Mouse (Mus musculus): ENCODE results near the gene Hexb.
A peak's percentile ranks its signal among the peaks of the same experiment; 100 is the strongest.

Hexb gene

GRCm38 (mm10) chr13:97197932-97198562 lies at the start of gene Hexb:
Gene Hexb (minus strand): TSS chr13:97198357.
- peak; percentile 70 to 79 for DNase-seq (ENCODE audit: low spot score in 2 of 2)

DNA sequence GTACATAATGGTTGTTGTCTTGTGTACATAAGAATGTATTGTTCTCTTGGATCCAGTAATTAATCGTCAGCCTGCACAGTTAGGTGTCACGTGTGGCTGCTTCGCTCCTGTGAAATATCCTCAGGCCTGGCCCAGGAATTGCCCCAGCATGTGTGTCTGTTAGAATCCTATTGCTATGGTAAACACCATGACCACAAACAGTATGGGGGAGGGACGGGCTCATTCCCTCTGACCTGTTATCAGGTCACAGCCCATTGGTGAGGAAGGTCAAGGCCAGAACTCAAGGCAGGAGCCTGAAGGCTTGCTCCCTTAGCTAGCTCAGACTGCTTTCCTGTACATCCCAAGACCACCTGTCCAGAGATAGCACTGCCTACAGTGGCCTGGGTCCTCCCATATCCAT lies 49.6 kb upstream of the Hexb start:
- no peak for DNase-seq (ENCODE audit: low spot score in 2 of 2)

DNA sequence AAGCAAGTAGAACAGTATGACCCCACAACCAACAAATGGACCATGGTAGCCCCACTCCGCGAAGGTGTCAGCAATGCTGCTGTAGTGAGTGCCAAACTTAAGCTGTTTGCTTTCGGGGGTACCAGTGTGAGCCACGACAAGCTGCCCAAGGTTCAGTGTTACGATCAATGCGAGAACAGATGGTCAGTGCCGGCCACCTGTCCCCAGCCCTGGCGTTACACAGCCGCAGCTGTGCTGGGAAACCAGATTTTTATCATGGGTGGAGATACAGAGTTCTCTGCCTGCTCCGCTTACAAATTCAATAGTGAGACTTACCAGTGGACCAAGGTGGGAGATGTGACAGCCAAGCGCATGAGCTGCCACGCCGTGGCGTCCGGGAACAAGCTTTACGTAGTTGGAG lies 48.1 kb upstream of the Hexb start:
- no peak for DNase-seq (ENCODE audit: low spot score in 2 of 2)

DNA sequence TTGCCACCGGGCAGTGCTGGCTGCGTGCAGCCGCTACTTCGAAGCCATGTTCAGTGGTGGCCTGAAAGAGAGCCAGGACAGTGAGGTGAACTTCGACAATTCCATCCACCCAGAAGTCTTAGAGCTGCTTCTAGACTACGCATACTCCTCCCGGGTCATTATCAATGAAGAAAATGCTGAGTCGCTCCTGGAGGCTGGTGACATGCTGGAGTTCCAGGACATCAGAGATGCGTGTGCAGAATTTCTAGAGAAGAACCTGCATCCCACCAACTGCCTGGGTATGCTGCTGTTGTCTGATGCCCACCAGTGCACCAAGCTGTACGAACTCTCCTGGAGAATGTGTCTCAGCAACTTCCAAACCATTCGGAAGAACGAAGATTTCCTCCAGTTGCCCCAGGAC lies 47.0 kb upstream of the Hexb start:
- no peak for DNase-seq (ENCODE audit: low spot score in 2 of 2)

DNA sequence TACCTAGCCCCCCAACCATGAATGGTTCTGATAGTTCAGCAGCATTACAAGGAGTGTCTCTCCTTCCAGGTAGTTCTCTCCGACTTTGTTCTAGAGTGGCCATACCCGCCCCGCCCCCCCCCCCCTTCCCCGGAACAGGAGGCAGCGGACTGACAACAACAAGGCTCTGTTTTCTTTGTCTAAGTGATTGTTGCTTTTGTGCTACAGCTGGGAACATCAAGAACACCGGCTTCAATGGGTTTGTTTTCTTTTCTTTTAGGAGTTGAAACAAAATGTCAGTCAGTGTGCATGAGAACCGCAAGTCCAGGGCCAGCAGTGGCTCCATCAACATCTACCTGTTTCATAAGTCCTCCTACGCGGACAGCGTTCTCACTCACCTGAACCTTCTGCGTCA lies 46.6 kb upstream of the Hexb start:
- DNase-seq (ENCODE audit: low spot score in 2 of 2): no peak

- no peak for DNase-seq (ENCODE audit: low spot score in 2 of 2)
Observed at GRCm38 (mm10) chr13:97243962-97244711, 46.0 kb upstream of the Hexb start.

DNA sequence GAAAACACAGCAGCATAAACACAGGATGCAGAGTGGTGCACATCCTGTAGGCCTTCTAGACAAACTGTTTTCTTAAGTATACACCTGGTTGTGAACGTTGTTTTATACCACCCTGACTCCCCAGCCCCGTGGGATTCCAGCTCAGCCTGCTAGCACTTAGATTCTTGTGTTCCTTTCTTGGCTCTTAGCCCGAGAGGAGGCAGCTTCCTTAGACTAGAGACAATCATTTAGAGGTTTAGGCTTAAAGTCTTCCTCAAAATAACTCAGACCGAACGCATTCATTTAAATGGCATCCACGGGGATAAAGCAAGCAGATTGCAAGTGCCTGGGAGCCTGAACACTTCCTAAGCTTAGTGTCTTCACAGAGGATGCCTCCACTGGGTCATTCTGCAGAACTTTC lies 44.6 kb upstream of the Hexb start:
- no peak for DNase-seq (ENCODE audit: low spot score in 2 of 2)

DNA sequence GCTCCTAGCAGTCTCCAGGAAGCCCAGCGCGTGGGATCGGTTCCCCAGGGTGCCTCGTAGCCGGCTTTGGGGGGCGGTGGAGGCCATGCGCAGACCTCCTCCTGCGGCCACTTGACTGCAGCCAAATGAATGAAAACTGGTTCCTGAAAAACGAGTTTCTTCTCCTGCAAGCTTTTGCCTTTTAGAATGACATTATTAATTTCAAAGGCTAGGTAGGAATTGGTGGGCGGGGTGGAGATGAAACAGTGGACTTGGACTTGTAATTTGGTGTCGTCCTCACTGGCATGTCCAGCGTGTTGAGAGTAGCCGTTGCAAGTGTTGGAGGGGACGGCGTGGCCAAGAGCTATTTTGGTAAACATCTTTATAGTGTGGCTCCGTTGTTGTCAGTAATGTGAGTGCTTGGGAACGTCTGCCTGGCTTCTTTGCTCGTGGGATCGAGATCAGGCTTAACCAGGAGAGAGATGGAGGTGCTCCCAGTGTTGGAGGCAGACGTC lies 43.7 kb upstream of the Hexb start:
- DNase-seq (ENCODE audit: low spot score in 2 of 2): no peak

GRCm38 (mm10) chr13:97240965-97241786 lies 43.0 kb upstream of the Hexb start, which contains the start of gene Enc1:
Gene Enc1 (plus strand): TSS chr13:97241105.
- DNase-seq (ENCODE audit: low spot score in 2 of 2): peak; percentile 72 to 82

DNA sequence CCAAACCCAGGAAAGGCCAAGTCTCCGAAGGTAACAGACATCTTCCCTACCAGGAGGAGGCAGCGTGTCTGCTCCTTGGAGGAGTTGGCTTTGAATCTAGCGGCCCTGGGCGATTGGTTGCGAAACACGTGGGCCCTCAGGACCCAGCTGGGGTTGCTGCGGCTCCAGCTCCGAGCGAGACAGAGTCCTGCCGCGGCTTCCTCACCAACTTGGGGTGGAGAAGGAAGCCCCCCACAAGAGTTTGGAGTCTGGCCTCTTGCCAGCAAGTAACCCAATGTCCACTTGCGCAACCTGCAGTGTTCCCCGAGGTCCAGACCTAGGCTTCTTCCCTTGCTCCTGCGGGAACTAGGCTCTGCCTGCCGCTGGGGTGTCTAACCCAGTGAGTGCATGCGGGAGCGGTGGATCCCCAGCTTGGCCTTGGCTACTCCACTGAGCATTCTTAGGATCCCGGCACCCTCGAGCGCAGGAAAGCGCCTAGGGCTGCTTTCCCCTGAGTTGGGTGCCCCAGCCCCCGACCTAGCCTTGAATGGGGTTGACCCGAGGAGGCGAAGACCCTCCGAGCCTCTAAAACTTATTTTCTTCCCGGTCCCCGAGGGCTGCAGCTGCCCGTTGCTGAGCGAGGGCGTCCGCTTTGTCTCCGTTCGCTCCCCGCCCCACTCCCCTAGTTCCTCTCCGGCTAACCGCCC lies 42.3 kb upstream of the Hexb start:
- peak in 1 of 2 experiments; percentile 67 for DNase-seq (ENCODE audit: low spot score in 2 of 2)

- DNase-seq (ENCODE audit: low spot score in 2 of 2): no peak
Observed at GRCm38 (mm10) chr13:97239343-97240180, 41.4 kb upstream of the Hexb start.

- no peak for DNase-seq (ENCODE audit: low spot score in 2 of 2)
Observed at GRCm38 (mm10) chr13:97238181-97238981, 40.2 kb upstream of the Hexb start.

DNA sequence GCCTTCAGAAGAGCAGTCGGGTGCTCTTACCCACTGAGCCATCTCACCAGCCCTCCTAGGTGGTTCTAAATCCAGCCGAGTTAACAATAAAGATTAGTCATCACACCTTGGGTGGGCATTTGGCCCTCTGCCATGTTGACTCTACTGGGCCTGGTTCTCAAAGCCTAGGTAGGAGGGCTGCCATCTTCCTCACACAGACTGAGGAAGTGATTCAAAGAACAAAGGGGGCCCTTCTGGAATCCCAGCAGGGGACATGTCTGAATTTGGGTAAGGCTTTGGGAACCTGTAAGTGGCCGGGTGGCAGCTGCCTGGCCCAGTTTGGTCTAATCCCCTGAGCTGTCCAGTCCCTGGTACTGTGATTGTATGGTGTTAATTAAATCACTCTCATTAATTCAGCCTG lies 39.5 kb upstream of the Hexb start:
- no peak for DNase-seq (ENCODE audit: low spot score in 2 of 2)

- DNase-seq (ENCODE audit: low spot score in 2 of 2): no peak
Observed at GRCm38 (mm10) chr13:97235911-97236310, 37.8 kb upstream of the Hexb start.

- peak; percentile 71 to 82 for DNase-seq (ENCODE audit: low spot score in 2 of 2)
Observed at GRCm38 (mm10) chr13:97234785-97235417, 36.7 kb upstream of the Hexb start.

DNA sequence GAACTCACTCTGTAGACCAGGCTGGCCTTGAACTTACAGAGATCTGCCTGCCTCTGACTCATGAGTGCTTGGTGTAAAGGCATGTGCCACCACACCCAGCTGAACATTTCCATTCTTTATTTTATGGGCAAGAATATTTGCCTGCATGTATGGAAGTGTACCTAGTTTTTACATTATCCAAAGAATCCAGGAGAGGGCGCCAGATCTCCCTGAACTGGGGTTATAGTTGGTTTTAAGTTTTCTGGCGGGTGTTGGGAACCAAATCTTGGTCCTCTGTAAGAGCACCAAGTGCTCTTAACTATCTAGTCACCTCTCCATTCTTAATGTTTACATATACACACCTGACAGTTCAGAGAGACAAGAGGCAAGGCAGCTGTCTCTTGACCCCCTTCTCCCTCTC lies 34.9 kb upstream of the Hexb start:
- no peak for DNase-seq (ENCODE audit: low spot score in 2 of 2)

DNA sequence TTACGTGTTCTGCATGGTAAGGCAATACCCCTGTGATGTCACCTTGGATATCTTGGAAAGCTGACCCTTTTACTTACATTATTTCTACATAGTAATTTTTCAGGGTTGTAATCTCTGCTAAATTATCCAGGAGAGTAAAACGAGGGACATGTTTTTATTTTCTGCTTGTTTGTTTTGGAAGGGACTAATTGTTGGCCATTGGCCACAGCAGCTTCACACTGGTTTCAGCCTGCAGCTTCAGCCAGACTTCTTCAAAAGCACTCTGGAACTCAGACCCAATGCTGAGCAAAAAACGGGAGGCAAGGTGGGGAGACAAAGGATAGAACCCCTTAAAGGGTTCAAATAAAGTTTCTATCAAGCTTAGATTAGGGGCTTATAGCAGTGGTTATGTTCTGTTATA lies 31.9 kb upstream of the Hexb start:
- DNase-seq (ENCODE audit: low spot score in 2 of 2): no peak

DNA sequence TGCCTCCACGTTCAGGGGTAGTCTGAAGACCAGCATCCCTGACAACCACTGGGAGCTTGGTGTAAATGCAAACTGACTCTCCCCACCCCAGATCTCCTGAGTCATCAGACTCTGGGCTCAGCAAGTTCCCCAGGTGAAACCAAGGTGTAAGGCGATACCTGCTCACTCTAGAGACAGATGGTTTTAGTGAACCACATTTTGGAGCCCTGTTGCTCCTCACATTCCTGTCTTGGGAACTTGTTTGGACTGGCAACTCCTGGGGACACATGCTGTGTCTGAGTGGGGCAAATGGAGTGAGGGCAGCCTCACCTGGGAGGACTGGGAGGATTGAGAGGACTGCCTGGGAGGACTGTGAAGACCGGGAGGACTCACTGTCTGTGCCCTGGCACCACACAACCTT lies 29.6 kb upstream of the Hexb start:
- DNase-seq (ENCODE audit: low spot score in 2 of 2): no peak

DNA sequence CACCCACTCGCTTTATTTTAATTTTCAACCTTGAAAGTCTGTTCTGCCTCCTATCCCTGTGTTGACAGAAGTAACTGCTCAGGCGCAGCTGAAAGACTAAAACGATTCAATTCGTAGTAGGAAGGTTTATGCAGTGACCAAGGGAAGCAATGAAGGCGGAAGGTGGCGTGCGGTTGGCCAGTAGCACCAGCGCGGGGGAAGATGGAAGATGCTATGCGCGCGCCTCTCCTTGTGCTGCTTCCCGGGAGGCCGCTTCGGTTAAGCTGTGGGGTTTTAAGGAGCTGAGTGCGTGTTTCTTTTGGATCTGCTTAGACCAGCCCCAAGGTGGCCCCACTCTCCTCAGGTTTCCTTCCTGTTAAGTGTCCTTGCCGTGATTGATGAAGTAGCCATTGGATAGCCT lies 27.0 kb upstream of the Hexb start:
- no peak for DNase-seq (ENCODE audit: low spot score in 2 of 2)

Data from frontal cortex, postnatal 25 days (tissue).